Comparison of ENCODE assay signal across 9 mouse cellular contexts in the genomic region with DNA sequence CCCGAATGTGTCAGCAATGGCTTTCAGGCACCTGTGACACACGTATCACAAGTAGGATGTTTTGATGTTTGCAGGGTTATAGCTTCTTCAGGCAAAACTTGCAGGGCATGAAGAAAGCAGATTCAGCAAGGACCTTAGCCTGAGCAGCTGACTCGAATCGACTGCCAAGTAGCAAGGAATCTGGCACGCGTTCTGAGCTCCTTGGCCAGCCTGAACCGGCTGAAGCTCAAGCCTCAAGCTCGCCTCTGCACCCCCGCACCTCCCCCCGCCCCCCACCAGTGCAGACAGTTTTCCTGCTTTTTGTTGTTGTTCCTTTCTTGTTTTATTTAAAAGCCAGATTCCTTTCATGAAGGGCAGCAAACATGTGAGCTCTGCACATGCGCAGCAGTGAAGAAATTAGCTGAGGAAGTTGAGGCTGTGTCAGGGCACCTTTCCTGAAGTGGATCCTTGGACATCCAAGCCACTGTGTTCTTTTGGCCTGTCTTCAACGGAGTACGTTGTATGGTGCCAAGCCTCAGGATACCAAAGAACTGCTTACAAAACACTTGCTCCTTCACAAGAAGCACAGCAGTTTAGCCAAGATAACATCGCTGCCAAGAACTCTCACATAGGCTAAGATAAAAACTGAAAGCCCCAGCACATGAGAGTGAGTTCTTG. TPM values are rescaled to one million over a fixed set of nuclear protein-coding genes. Genes with fewer than 3 reads are reported as not detected.
DNase-seq lines count a peak whose midpoint lies in the region; ATAC-seq and TF ChIP-seq lines count a peak whose summit lies in the region.
"Had no signal": no experiment of that assay in that cellular context is flagged by ENCODE, and none has a peak within 500 bp of the region (broad histone marks: within the 10 kb centered on the region; RNA-seq: fewer than 3 reads in every experiment).

No protein-coding gene starts in this region.

- no peak for TF ChIP-seq CTCF in CH12.LX (conservative IDR thresholded peaks at IDR 0.05 in 1 of 2, IDR thresholded peaks at IDR 0.05 in 1 of 2; ENCODE audit: low read depth in 2 of 2, low read length in 2 of 2)

- no peaks in the 10 kb centered on the region for H3K36me3 ChIP-seq in CH12.LX (replicated peaks in 1 of 2; ENCODE audit: control insufficient read depth in 1 of 2, insufficient read depth in 1 of 2, low read length in 1 of 2)
- H3K36me3 ChIP-seq in intestine, embryonic 15.5 days = no peaks in the 10 kb centered on the region

- no peak for TF ChIP-seq RAD21 in CH12.LX (IDR thresholded peaks at IDR 0.05; ENCODE audit: low read depth, low read length)

- peak; percentile 62; the same call in 1 of the 2 replicates for ATAC-seq in intestine, embryonic 15.5 days

- no peak overlapping the region for H3K27ac ChIP-seq in CH12.LX (ENCODE audit: insufficient read depth, low read depth)
- no peak overlapping the region for H3K27ac ChIP-seq in intestine, embryonic 15.5 days

- in situ Hi-C loops in CH12.LX (cut with MboI; ENCODE audit: low pct_ligation_motif_present, low pct_unique_long_range_greater_than_20kb, low sequenced_read_pairs) = no loop called here

- H3K4me3 ChIP-seq in CH12.LX (replicated peaks in 1 of 3; ENCODE audit: low read depth in 2 of 3, low read length in 2 of 3, poor library complexity in 1 of 3) = no peak overlapping the region
- H3K4me3 ChIP-seq in intestine, embryonic 15.5 days (replicated peaks) = no peak overlapping the region
- H3K4me3 ChIP-seq: megakaryocyte, embryonic 14.5 days had no signal

- no peaks in the 10 kb centered on the region for H3K4me1 ChIP-seq in CH12.LX (ENCODE audit: control insufficient read depth in 1 of 2, insufficient read depth in 2 of 2)
- 0 out of 2 replicates have a peak, but pooled peaks cover 6% of the 10 kb centered on the region for H3K4me1 ChIP-seq in intestine, embryonic 15.5 days (replicated peaks)

- H3K79me2 ChIP-seq in CH12.LX (replicated peaks; ENCODE audit: control insufficient read depth, extremely low read depth, insufficient read depth, poor library complexity, severe bottlenecking) = no peaks in the 10 kb centered on the region

- dilution Hi-C loops in CH12.LX (cut with MboI; ENCODE audit: extremely low pct_ligation_motif_present, extremely low pct_unique_long_range_greater_than_20kb, low sequenced_read_pairs) = no loop called here

- DNase-seq in CH12.LX (ENCODE audit: extremely low read depth) = no peak
- DNase-seq in adrenal gland, postnatal 25 days = peak; percentile 64
- DNase-seq in frontal cortex, postnatal 25 days (ENCODE audit: low spot score in 2 of 2) = peak; percentile 29 to 39
- peak; percentile 20 to 56 for DNase-seq in left cerebral cortex, adult 8-10 months (ENCODE audit: low spot score in 2 of 2)
- peak; percentile 48 for DNase-seq in ovary, postnatal 10 days (ENCODE audit: low spot score)
- no peak for DNase-seq in thymus, postnatal 25 days
- no peak for DNase-seq in spleen, postnatal 4 days (ENCODE audit: low spot score in 2 of 2)

- no peaks in the 10 kb centered on the region for H3K9me3 ChIP-seq in CH12.LX (replicated peaks; ENCODE audit: low read length)
- no peaks in the 10 kb centered on the region for H3K9me3 ChIP-seq in intestine, embryonic 15.5 days

- no peak for TF ChIP-seq EP300 in CH12.LX (IDR thresholded peaks at IDR 0.05; ENCODE audit: low read length)

- H3K4me2 ChIP-seq in CH12.LX (ENCODE audit: insufficient read depth, low read depth, poor library complexity, severe bottlenecking) = 0 out of 2 replicates have a peak overlapping the region, but pooled peaks have one; percentile 8
- no peak overlapping the region for H3K4me2 ChIP-seq in intestine, embryonic 15.5 days (replicated peaks)

- H3K27me3 ChIP-seq in CH12.LX (replicated peaks) = no peaks in the 10 kb centered on the region
- no peaks in the 10 kb centered on the region for H3K27me3 ChIP-seq in intestine, embryonic 15.5 days (replicated peaks)
- H3K27me3 ChIP-seq: megakaryocyte, embryonic 14.5 days had no signal

- 59% methylated on average over 14 of the region's 14 CpGs for WGBS in intestine, embryonic 15.5 days

- TF ChIP-seq POLR2A in CH12.LX (IDR thresholded peaks at IDR 0.05; ENCODE audit: low read depth, low read length) = no peak

- H3K9ac ChIP-seq in CH12.LX (ENCODE audit: insufficient read depth, low read depth) = no peak overlapping the region
- no peak overlapping the region for H3K9ac ChIP-seq in intestine, embryonic 15.5 days

TF ChIP-seq in CH12.LX, 34 proteins besides CTCF, POLR2A, EP300 and RAD21:
- no peak for TF ChIP-seq UBTF (IDR thresholded peaks at IDR 0.05; ENCODE audit: low read depth, low read length)
- TF ChIP-seq NRF1 (IDR thresholded peaks at IDR 0.05; ENCODE audit: low read depth, low read length) = peak; percentile 50
- TF ChIP-seq JUN (IDR thresholded peaks at IDR 0.05; ENCODE audit: insufficient read depth, low read depth, low read length) = no peak
- TF ChIP-seq ZNF384 (IDR thresholded peaks at IDR 0.05; ENCODE audit: low read depth, low read length) = no peak
- no peak for TF ChIP-seq IRF4 (IDR thresholded peaks at IDR 0.05; ENCODE audit: low read depth, low read length)
- no peak for TF ChIP-seq ZKSCAN1 (IDR thresholded peaks at IDR 0.05; ENCODE audit: borderline replicate concordance, low read depth, low read length)
- no peak for TF ChIP-seq USF2 (conservative IDR thresholded peaks at IDR 0.05; ENCODE audit: low read depth, low read length)
- no peak for TF ChIP-seq ELF1 (IDR thresholded peaks at IDR 0.05; ENCODE audit: low read depth, low read length)

RNA-seq across cellular contexts. Expression of a gene that starts 46.3 kb away (rescaled TPM):
- total RNA-seq in CH12.LX (2012; rRNA removed) = not detected in 2 replicates
- not detected in 2 replicates for total RNA-seq in CH12.LX (2014; rRNA removed)
- not detected in 2 replicates for polyA plus RNA-seq in CH12.LX (2012; ENCODE audit: insufficient read length, low read depth)
- not detected in 2 replicates for total RNA-seq in adrenal gland, postnatal 25 days (2021)
- not detected in 2 replicates for polyA plus RNA-seq in intestine, embryonic 15.5 days (2015; fragmentation: Nextera tagmentation; extraction: Ambion mirVana)
- total RNA-seq in left cerebral cortex, adult 8-10 months (2022) = 10 to 100 TPM; 30.7 to 34.9 (median 31.6) TPM

Comparison
In these comparisons a context has a peak if more than half of its experiments do, and no peak if none do; other contexts are left out.
1. DNase-seq: peak in adrenal gland, postnatal 25 days (single experiment), frontal cortex, postnatal 25 days (2 of 2), left cerebral cortex, adult 8-10 months (2 of 2) and ovary, postnatal 10 days (single experiment); none in CH12.LX (single experiment), thymus, postnatal 25 days (single experiment) and spleen, postnatal 4 days (0 of 2).
2. RNA of a gene that starts 46.3 kb away (total RNA-seq): 30.7 to 34.9 TPM in left cerebral cortex, adult 8-10 months; not detected in adrenal gland, postnatal 25 days and not detected in CH12.LX; every median in the first group is over 10 times any median in the second.